Mouse (Mus musculus): ENCODE measurements around the gene Ptprd. TPM values are rescaled to one million over a fixed set of nuclear protein-coding genes. Genes with fewer than 3 reads are reported as not detected.

Gene Ptprd
- polyA plus RNA-seq, 1 experiment from 2014 or later = 18.6 TPM

GRCm38 (mm10) chr4:76292733-76293357 is 1918.9 kb downstream of the Ptprd start:
- Histone ChIP-seq H3K27me3 (ENCODE audit: control insufficient read depth, insufficient read depth, low read length) (no peaks in the 10 kb centered on the region), H3K4me1 (ENCODE audit: control insufficient read depth, insufficient read depth, low read length) (peaks cover 9% of the 10 kb centered on the region), H3K9ac (ENCODE audit: low read length) (no peak overlapping the region), H3K36me3 (ENCODE audit: control insufficient read depth, insufficient read depth, low read length) (no peaks in the 10 kb centered on the region), H3K27ac (ENCODE audit: low read depth, low read length) (no peak overlapping the region), H3K4me3 (ENCODE audit: low read depth, low read length) (no peak overlapping the region), H3K9me3 (ENCODE audit: control insufficient read depth, low read length) (no peaks in the 10 kb centered on the region), H3K4me2 (no peak overlapping the region)
- ATAC-seq (ENCODE audit: low FRiP score) (no peak), DNase-seq (ENCODE audit: low spot score, missing footprints) (no peak)
- WGBS = 80% methylated on average over 8 of the region's 8 CpGs

- WGBS = 50% methylated on average over 1 of the region's 1 CpGs
- no peak overlapping the region for H3K4me3 ChIP-seq (ENCODE audit: low read depth, low read length)
- no peaks in the 10 kb centered on the region for H3K27me3 ChIP-seq (ENCODE audit: control insufficient read depth, insufficient read depth, low read length)
- no peak overlapping the region for H3K9ac ChIP-seq (ENCODE audit: low read length)
- peak; percentile 12; the same call in 1 of the 2 replicates for ATAC-seq (ENCODE audit: low FRiP score)
- peaks cover 15% of the 10 kb centered on the region for H3K4me1 ChIP-seq (ENCODE audit: control insufficient read depth, insufficient read depth, low read length)
- no peak for DNase-seq (ENCODE audit: low spot score, missing footprints)
- no peaks in the 10 kb centered on the region for H3K36me3 ChIP-seq (ENCODE audit: control insufficient read depth, insufficient read depth, low read length)
- H3K27ac ChIP-seq (ENCODE audit: low read depth, low read length) = no peak overlapping the region
- H3K4me2 ChIP-seq = no peak overlapping the region
- H3K9me3 ChIP-seq (ENCODE audit: control insufficient read depth, low read length) = no peaks in the 10 kb centered on the region
These were observed 1921.3 kb downstream of the Ptprd start for GRCm38 (mm10) chr4:76290484-76290818.

- peak; percentile 79 for ATAC-seq (ENCODE audit: low FRiP score)
- peaks cover 15% of the 10 kb centered on the region for H3K4me1 ChIP-seq (ENCODE audit: control insufficient read depth, insufficient read depth, low read length)
- no peaks in the 10 kb centered on the region for H3K9me3 ChIP-seq (ENCODE audit: control insufficient read depth, low read length)
- no peak overlapping the region for H3K9ac ChIP-seq (ENCODE audit: low read length)
- no peak overlapping the region; the same call in 1 of the 2 replicates for H3K27ac ChIP-seq (ENCODE audit: low read depth, low read length)
- DNase-seq (ENCODE audit: low spot score, missing footprints) = peak; percentile 91
- 0 out of 2 replicates have a peak overlapping the region, but pooled peaks have one; percentile 4 for H3K4me2 ChIP-seq
- WGBS = 28% methylated on average over 12 of the region's 12 CpGs
- no peak overlapping the region for H3K4me3 ChIP-seq (ENCODE audit: low read depth, low read length)
- H3K36me3 ChIP-seq (ENCODE audit: control insufficient read depth, insufficient read depth, low read length) = no peaks in the 10 kb centered on the region
- no peaks in the 10 kb centered on the region for H3K27me3 ChIP-seq (ENCODE audit: control insufficient read depth, insufficient read depth, low read length)
These were observed 1921.9 kb downstream of the Ptprd start for GRCm38 (mm10) chr4:76289612-76290483.

GRCm38 (mm10) chr4:76286016-76286415 is 1925.7 kb downstream of the Ptprd start:
- Histone ChIP-seq H3K4me1 (ENCODE audit: control insufficient read depth, insufficient read depth, low read length) (peaks cover 15% of the 10 kb centered on the region), H3K27me3 (ENCODE audit: control insufficient read depth, insufficient read depth, low read length) (no peaks in the 10 kb centered on the region), H3K36me3 (ENCODE audit: control insufficient read depth, insufficient read depth, low read length) (no peaks in the 10 kb centered on the region), H3K9me3 (ENCODE audit: control insufficient read depth, low read length) (no peaks in the 10 kb centered on the region), H3K27ac (ENCODE audit: low read depth, low read length) (no peak overlapping the region), H3K4me3 (ENCODE audit: low read depth, low read length) (no peak overlapping the region), H3K9ac (ENCODE audit: low read length) (no peak overlapping the region), H3K4me2 (no peak overlapping the region)
- DNase-seq (ENCODE audit: low spot score, missing footprints) (no peak), ATAC-seq (ENCODE audit: low FRiP score) (no peak)
- WGBS = 63% methylated on average over 2 of the region's 2 CpGs

GRCm38 (mm10) chr4:76282886-76283285 is 1928.9 kb downstream of the Ptprd start:
- no peak overlapping the region for H3K9ac ChIP-seq (ENCODE audit: low read length)
- DNase-seq (ENCODE audit: low spot score, missing footprints) (no peak), ATAC-seq (ENCODE audit: low FRiP score) (no peak)
- peaks cover 6% of the 10 kb centered on the region; the same call in 1 of the 2 replicates for H3K4me1 ChIP-seq (ENCODE audit: control insufficient read depth, insufficient read depth, low read length)
- no peaks in the 10 kb centered on the region for H3K9me3 ChIP-seq (ENCODE audit: control insufficient read depth, low read length)
- H3K27me3 ChIP-seq (ENCODE audit: control insufficient read depth, insufficient read depth, low read length) = no peaks in the 10 kb centered on the region
- H3K27ac ChIP-seq (ENCODE audit: low read depth, low read length) = no peak overlapping the region
- H3K4me3 ChIP-seq (ENCODE audit: low read depth, low read length) = no peak overlapping the region
- no peak overlapping the region for H3K4me2 ChIP-seq
- H3K36me3 ChIP-seq (ENCODE audit: control insufficient read depth, insufficient read depth, low read length) = no peaks in the 10 kb centered on the region
- WGBS = 34% methylated on average over 4 of the region's 4 CpGs

- no peaks in the 10 kb centered on the region for H3K27me3 ChIP-seq (ENCODE audit: control insufficient read depth, insufficient read depth, low read length)
- ATAC-seq (ENCODE audit: low FRiP score) = no peak
- H3K9me3 ChIP-seq (ENCODE audit: control insufficient read depth, low read length) = no peaks in the 10 kb centered on the region
- H3K4me2 ChIP-seq = no peak overlapping the region
- H3K9ac ChIP-seq (ENCODE audit: low read length) = no peak overlapping the region
- H3K36me3 ChIP-seq (ENCODE audit: control insufficient read depth, insufficient read depth, low read length) = no peaks in the 10 kb centered on the region
- DNase-seq (ENCODE audit: low spot score, missing footprints) = no peak
- H3K4me3 ChIP-seq (ENCODE audit: low read depth, low read length) = no peak overlapping the region
- H3K4me1 ChIP-seq (ENCODE audit: control insufficient read depth, insufficient read depth, low read length) = no peaks in the 10 kb centered on the region; the same call in 1 of the 2 replicates
- WGBS = 88% methylated on average over 4 of the region's 4 CpGs
- no peak overlapping the region for H3K27ac ChIP-seq (ENCODE audit: low read depth, low read length)
These were observed 1949.0 kb downstream of the Ptprd start for GRCm38 (mm10) chr4:76262727-76263126.

- H3K9me3 ChIP-seq (ENCODE audit: control insufficient read depth, low read length) = no peaks in the 10 kb centered on the region
- 94% methylated on average over 1 of the region's 1 CpGs for WGBS
- no peak overlapping the region for H3K27ac ChIP-seq (ENCODE audit: low read depth, low read length)
- H3K9ac ChIP-seq (ENCODE audit: low read length) = no peak overlapping the region
- no peak overlapping the region for H3K4me3 ChIP-seq (ENCODE audit: low read depth, low read length)
- ATAC-seq (ENCODE audit: low FRiP score) = no peak
- no peaks in the 10 kb centered on the region; the same call in 1 of the 2 replicates for H3K4me1 ChIP-seq (ENCODE audit: control insufficient read depth, insufficient read depth, low read length)
- no peaks in the 10 kb centered on the region for H3K27me3 ChIP-seq (ENCODE audit: control insufficient read depth, insufficient read depth, low read length)
- no peak overlapping the region for H3K4me2 ChIP-seq
- no peak for DNase-seq (ENCODE audit: low spot score, missing footprints)
- H3K36me3 ChIP-seq (ENCODE audit: control insufficient read depth, insufficient read depth, low read length) = no peaks in the 10 kb centered on the region
These were observed 1951.1 kb downstream of the Ptprd start for GRCm38 (mm10) chr4:76260686-76261085.

GRCm38 (mm10) chr4:76260286-76260685 is 1951.5 kb downstream of the Ptprd start:
- H3K4me1 ChIP-seq (ENCODE audit: control insufficient read depth, insufficient read depth, low read length) = no peaks in the 10 kb centered on the region; the same call in 1 of the 2 replicates
- H3K27ac ChIP-seq (ENCODE audit: low read depth, low read length) = no peak overlapping the region
- H3K36me3 ChIP-seq (ENCODE audit: control insufficient read depth, insufficient read depth, low read length) = no peaks in the 10 kb centered on the region
- 81% methylated on average over 3 of the region's 3 CpGs for WGBS
- no peak overlapping the region for H3K4me2 ChIP-seq
- no peaks in the 10 kb centered on the region for H3K27me3 ChIP-seq (ENCODE audit: control insufficient read depth, insufficient read depth, low read length)
- ATAC-seq (ENCODE audit: low FRiP score) (no peak), DNase-seq (ENCODE audit: low spot score, missing footprints) (no peak)
- no peaks in the 10 kb centered on the region for H3K9me3 ChIP-seq (ENCODE audit: control insufficient read depth, low read length)
- no peak overlapping the region for H3K9ac ChIP-seq (ENCODE audit: low read length)
- H3K4me3 ChIP-seq (ENCODE audit: low read depth, low read length) = no peak overlapping the region

- DNase-seq (ENCODE audit: low spot score, missing footprints) (no peak), ATAC-seq (ENCODE audit: low FRiP score) (no peak)
- no peak overlapping the region for H3K27ac ChIP-seq (ENCODE audit: low read depth, low read length)
- H3K4me2 ChIP-seq = no peak overlapping the region
- no peak overlapping the region for H3K4me3 ChIP-seq (ENCODE audit: low read depth, low read length)
- 56% methylated on average over 2 of the region's 2 CpGs for WGBS
- no peaks in the 10 kb centered on the region for H3K36me3 ChIP-seq (ENCODE audit: control insufficient read depth, insufficient read depth, low read length)
- no peak overlapping the region for H3K9ac ChIP-seq (ENCODE audit: low read length)
- no peaks in the 10 kb centered on the region for H3K9me3 ChIP-seq (ENCODE audit: control insufficient read depth, low read length)
- no peaks in the 10 kb centered on the region for H3K27me3 ChIP-seq (ENCODE audit: control insufficient read depth, insufficient read depth, low read length)
- H3K4me1 ChIP-seq (ENCODE audit: control insufficient read depth, insufficient read depth, low read length) = no peaks in the 10 kb centered on the region; the same call in 1 of the 2 replicates
These were observed 1952.1 kb downstream of the Ptprd start for GRCm38 (mm10) chr4:76259636-76260035.

All from midbrain, embryonic 11.5 days (tissue).